Mouse (Mus musculus): ENCODE measurements around the gene 4933400A11Rik. TPM values are rescaled to one million over a fixed set of nuclear protein-coding genes. Genes with fewer than 3 reads are reported as not detected.

The 4933400A11Rik gene
- polyA plus RNA-seq, 1 experiment = not detected

DNA sequence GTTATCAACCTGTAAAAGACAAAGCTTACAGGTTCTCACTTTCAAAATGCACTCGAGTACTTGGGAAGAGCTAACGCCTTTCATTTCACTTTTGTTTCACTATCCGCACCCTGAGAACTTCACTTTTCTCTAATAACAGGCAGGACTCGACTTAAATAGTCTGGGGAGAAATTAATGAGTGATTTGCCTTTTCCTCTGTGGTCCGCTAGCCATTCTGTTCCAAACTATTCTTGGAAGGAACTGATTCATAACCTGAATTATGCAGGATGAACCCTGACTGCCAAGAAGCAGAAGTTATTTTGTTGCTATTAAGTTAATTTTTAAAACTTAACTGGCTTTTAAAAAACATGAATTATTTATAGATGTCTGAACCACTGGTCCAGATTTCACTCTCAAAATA is 26.4 kb upstream of the 4933400A11Rik start:
- TF ChIP-seq CTCF (conservative IDR thresholded peaks at IDR 0.05; ENCODE audit: insufficient read depth, insufficient read length, low read depth, low read length) (no peak), POLR2A (IDR thresholded peaks at IDR 0.05; ENCODE audit: low read depth, low read length) (no peak)
- 16% methylated on average over 5 of the region's 5 CpGs for WGBS
- Histone ChIP-seq H3K4me1 (ENCODE audit: control insufficient read depth, insufficient read depth, low read length) (no peaks in the 10 kb centered on the region), H3K27ac (ENCODE audit: insufficient read depth, low read depth, low read length) (no peak overlapping the region), H3K27me3 (replicated peaks; ENCODE audit: control insufficient read depth, insufficient read depth, low read length) (no peaks in the 10 kb centered on the region), H3K36me3 (ENCODE audit: control insufficient read depth, insufficient read depth, low read length) (no peaks in the 10 kb centered on the region), H3K4me3 (ENCODE audit: insufficient read depth, low read depth, low read length) (no peak overlapping the region)
- peak; percentile 53 for DNase-seq

DNA sequence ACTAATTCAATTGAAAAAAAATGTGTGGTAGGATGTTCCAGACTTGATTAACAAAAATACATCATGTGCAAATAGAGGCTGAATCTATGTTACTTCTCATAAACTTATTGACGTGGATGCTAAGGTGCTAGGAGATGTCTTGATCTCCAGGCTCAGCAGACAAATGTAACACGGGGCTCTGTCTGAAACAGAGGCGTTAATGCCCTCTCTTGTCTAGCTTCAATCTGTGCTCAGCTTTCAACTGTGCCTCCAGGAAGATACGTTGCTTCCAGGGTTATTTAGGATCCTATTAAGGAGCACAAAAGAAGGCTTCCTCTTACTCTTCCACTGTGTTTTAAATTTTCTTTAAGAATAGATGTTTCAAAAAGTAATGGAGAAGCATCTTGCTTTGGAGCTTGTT is 20.8 kb upstream of the 4933400A11Rik start:
- no peak for DNase-seq
- Histone ChIP-seq H3K36me3 (ENCODE audit: control insufficient read depth, insufficient read depth, low read length) (no peaks in the 10 kb centered on the region), H3K27me3 (replicated peaks; ENCODE audit: control insufficient read depth, insufficient read depth, low read length) (no peaks in the 10 kb centered on the region), H3K4me1 (ENCODE audit: control insufficient read depth, insufficient read depth, low read length) (no peaks in the 10 kb centered on the region), H3K27ac (ENCODE audit: insufficient read depth, low read depth, low read length) (no peak overlapping the region), H3K4me3 (ENCODE audit: insufficient read depth, low read depth, low read length) (no peak overlapping the region)
- 78% methylated on average over 4 of the region's 4 CpGs for WGBS
- TF ChIP-seq POLR2A (IDR thresholded peaks at IDR 0.05; ENCODE audit: low read depth, low read length) (no peak), CTCF (conservative IDR thresholded peaks at IDR 0.05; ENCODE audit: insufficient read depth, insufficient read length, low read depth, low read length) (no peak)

DNA sequence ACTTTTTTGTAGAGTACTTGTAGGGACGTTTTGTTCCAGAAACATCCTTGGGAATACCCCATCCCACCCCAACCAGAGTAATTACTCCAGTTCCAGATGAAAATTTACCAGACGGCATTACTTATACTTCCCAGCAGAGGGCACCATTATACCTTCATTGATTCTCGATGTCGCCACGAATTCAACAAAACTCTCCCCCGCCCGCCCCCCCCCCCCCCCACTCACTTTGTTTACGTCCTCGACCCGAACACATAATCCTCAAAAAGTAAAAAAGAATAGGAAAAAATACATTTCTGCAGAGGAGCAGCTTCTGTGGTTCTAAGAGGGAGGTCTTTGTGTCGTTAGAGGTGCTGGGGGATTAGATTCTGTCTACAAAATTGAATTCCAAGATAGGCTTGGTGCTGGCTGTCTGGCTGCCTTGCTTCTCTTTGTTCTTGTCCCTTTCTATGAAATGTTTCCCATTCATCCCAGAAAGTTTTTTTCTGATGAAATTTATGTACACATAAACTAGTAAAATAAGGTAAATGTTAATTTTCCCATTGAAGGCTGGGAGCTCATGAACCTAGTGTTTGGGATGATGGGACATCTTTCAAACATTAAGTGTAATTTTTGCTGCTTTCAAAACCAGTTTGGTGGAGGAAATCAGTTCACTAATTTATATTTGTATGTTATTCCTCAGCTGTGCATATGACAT is 19.7 kb upstream of the 4933400A11Rik start:
- TF ChIP-seq CTCF (conservative IDR thresholded peaks at IDR 0.05; ENCODE audit: insufficient read depth, insufficient read length, low read depth, low read length) (no peak), POLR2A (IDR thresholded peaks at IDR 0.05; ENCODE audit: low read depth, low read length) (no peak)
- Histone ChIP-seq H3K27me3 (replicated peaks; ENCODE audit: control insufficient read depth, insufficient read depth, low read length) (no peaks in the 10 kb centered on the region), H3K27ac (ENCODE audit: insufficient read depth, low read depth, low read length) (no peak overlapping the region; the same call in 1 of the 2 replicates), H3K36me3 (ENCODE audit: control insufficient read depth, insufficient read depth, low read length) (no peaks in the 10 kb centered on the region), H3K4me1 (ENCODE audit: control insufficient read depth, insufficient read depth, low read length) (no peaks in the 10 kb centered on the region), H3K4me3 (ENCODE audit: insufficient read depth, low read depth, low read length) (no peak overlapping the region)
- whole genome bisulfite sequencing = 1% methylated on average over 11 of the region's 11 CpGs
- DNase-seq = peak; percentile 50

DNA sequence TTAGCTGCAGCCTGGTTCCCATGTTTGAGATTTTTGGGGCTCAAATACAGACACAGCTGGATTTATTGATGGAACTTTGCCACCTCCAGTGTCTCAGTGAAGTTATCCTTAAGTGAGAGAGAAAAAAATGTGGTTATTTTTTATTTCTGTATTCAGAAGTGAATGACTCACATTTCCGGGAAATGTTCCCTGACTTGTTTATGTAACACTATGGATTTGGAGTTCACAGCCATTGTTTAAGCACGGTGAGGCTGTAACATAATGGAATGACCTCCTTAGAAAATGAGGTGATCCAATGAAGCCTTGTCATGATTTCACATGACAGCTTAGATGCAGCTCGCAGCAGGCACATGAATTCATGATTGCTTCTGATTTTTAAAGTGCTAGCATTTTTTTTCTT is 17.7 kb upstream of the 4933400A11Rik start:
- Histone ChIP-seq H3K27me3 (replicated peaks; ENCODE audit: control insufficient read depth, insufficient read depth, low read length) (no peaks in the 10 kb centered on the region), H3K4me3 (ENCODE audit: insufficient read depth, low read depth, low read length) (no peak overlapping the region), H3K4me1 (ENCODE audit: control insufficient read depth, insufficient read depth, low read length) (no peaks in the 10 kb centered on the region), H3K36me3 (ENCODE audit: control insufficient read depth, insufficient read depth, low read length) (no peaks in the 10 kb centered on the region), H3K27ac (ENCODE audit: insufficient read depth, low read depth, low read length) (no peak overlapping the region)
- TF ChIP-seq POLR2A (IDR thresholded peaks at IDR 0.05; ENCODE audit: low read depth, low read length) (no peak), CTCF (conservative IDR thresholded peaks at IDR 0.05; ENCODE audit: insufficient read depth, insufficient read length, low read depth, low read length) (no peak)
- no peak for DNase-seq
- 52% methylated on average over 3 of the region's 3 CpGs for WGBS

DNA sequence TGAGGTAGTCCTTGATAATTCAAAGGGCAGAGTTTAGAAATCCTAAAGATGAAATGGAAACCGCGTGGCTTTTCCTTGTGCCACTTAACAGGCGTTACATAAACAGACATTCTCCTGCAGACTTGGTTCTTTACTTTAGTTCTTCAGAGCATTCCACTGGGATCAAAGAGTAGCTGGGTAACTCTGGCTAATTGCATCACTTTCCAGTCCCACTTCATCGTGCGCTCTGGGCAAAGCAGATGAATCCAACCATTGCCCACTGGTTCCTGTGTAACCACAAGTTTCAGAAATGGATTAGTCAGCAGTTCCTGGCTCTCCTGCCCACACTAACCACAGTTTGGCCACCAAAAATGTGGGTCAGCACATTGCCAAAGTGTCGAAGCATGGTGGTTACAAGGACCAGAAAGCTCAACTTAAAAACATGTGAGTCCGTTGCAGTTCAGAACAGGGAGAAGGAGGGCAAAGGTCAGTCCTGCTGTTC is 15.4 kb upstream of the 4933400A11Rik start:
- H3K27ac ChIP-seq (ENCODE audit: insufficient read depth, low read depth, low read length) = no peak overlapping the region
- no peaks in the 10 kb centered on the region for H3K27me3 ChIP-seq (replicated peaks; ENCODE audit: control insufficient read depth, insufficient read depth, low read length)
- H3K4me1 ChIP-seq (ENCODE audit: control insufficient read depth, insufficient read depth, low read length) = no peaks in the 10 kb centered on the region
- peak; percentile 63 for DNase-seq
- H3K4me3 ChIP-seq (ENCODE audit: insufficient read depth, low read depth, low read length) = no peak overlapping the region
- H3K36me3 ChIP-seq (ENCODE audit: control insufficient read depth, insufficient read depth, low read length) = no peaks in the 10 kb centered on the region
- no peak for TF ChIP-seq CTCF (conservative IDR thresholded peaks at IDR 0.05; ENCODE audit: insufficient read depth, insufficient read length, low read depth, low read length)
- TF ChIP-seq POLR2A (IDR thresholded peaks at IDR 0.05; ENCODE audit: low read depth, low read length) = no peak
- WGBS = 56% methylated on average over 7 of the region's 7 CpGs

DNA sequence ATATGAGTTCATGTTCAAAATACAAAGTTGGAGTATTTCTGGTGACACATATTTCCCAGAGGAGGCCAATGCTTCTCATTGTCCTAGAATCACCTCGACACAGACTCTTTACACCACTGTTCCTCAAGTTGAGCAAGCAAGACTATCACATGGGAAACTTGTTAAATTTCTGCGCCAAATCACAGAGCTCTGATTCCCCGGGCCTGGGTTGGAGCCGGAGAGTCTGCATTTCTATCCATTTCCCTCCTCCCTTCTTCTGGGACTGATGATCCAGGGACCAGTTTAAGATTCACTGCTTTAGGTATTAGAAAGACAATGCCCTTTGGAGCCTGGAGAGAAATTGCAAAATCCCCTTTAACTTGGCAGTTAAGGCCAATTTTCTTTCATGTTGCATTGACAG is 15.0 kb upstream of the 4933400A11Rik start:
- H3K27me3 ChIP-seq (replicated peaks; ENCODE audit: control insufficient read depth, insufficient read depth, low read length) = no peaks in the 10 kb centered on the region
- WGBS = 67% methylated on average over 4 of the region's 4 CpGs
- H3K4me1 ChIP-seq (ENCODE audit: control insufficient read depth, insufficient read depth, low read length) = no peaks in the 10 kb centered on the region
- no peak for DNase-seq
- TF ChIP-seq POLR2A (IDR thresholded peaks at IDR 0.05; ENCODE audit: low read depth, low read length) = no peak
- TF ChIP-seq CTCF (conservative IDR thresholded peaks at IDR 0.05; ENCODE audit: insufficient read depth, insufficient read length, low read depth, low read length) = no peak
- H3K36me3 ChIP-seq (ENCODE audit: control insufficient read depth, insufficient read depth, low read length) = no peaks in the 10 kb centered on the region
- no peak overlapping the region for H3K27ac ChIP-seq (ENCODE audit: insufficient read depth, low read depth, low read length)
- no peak overlapping the region for H3K4me3 ChIP-seq (ENCODE audit: insufficient read depth, low read depth, low read length)

DNA sequence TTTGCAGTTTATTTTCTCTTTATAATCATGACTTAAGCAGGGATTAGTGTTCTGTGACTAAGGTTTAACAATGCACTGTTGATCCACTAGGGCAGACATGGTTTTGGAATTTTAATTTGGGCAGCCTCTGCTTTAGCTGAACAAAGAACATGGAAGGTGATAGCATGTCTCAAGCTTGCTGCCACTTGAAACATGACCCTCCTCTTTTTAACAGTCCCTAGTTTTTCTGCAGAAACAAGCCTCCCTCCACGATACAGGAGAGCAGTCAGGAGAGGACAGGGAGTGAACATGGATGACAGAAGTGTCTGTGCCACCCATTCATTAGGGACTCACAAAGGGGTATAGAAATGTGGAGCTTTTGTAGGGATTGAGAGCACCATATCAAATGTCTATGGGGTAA is 13.4 kb upstream of the 4933400A11Rik start:
- TF ChIP-seq POLR2A (IDR thresholded peaks at IDR 0.05; ENCODE audit: low read depth, low read length) (no peak), CTCF (conservative IDR thresholded peaks at IDR 0.05; ENCODE audit: insufficient read depth, insufficient read length, low read depth, low read length) (no peak)
- H3K4me1 ChIP-seq (ENCODE audit: control insufficient read depth, insufficient read depth, low read length) = no peaks in the 10 kb centered on the region
- H3K4me3 ChIP-seq (ENCODE audit: insufficient read depth, low read depth, low read length) = no peak overlapping the region
- no peak overlapping the region for H3K27ac ChIP-seq (ENCODE audit: insufficient read depth, low read depth, low read length)
- H3K36me3 ChIP-seq (ENCODE audit: control insufficient read depth, insufficient read depth, low read length) = no peaks in the 10 kb centered on the region
- no peaks in the 10 kb centered on the region for H3K27me3 ChIP-seq (replicated peaks; ENCODE audit: control insufficient read depth, insufficient read depth, low read length)
- WGBS = 83% methylated on average over 1 of the region's 1 CpGs
- no peak for DNase-seq

All from kidney, adult 2 months (tissue).